Mouse (Mus musculus): ENCODE results near the gene Rpl29. TPM values are rescaled to one million over a fixed set of nuclear protein-coding genes. Genes with fewer than 3 reads are reported as not detected.

Gene Rpl29
- total RNA-seq, 2 experiments from 2014 or later = 253 to 301 TPM

GRCm38 (mm10) chr9:106472321-106472720 lies 43.1 kb downstream of the Rpl29 start:
- H3K27ac ChIP-seq = peak overlapping the region; percentile 96
- no peak for TF ChIP-seq CTCF (IDR thresholded peaks at IDR 0.05)
- intact Hi-C loops (cut with DNase I) = no loop called here
- DNase-seq = peak; percentile 60
- H3K4me3 ChIP-seq = peak overlapping the region; percentile 51

- DNase-seq = peak; percentile 43
- intact Hi-C loops (cut with DNase I) = no loop called here
- H3K4me3 ChIP-seq = peak overlapping the region; percentile 76; the same call in 1 of the 2 replicates
- TF ChIP-seq CTCF (IDR thresholded peaks at IDR 0.05) = no peak
- H3K27ac ChIP-seq = peak overlapping the region; percentile 96
Measured at GRCm38 (mm10) chr9:106473081-106473752, 44.0 kb downstream of the Rpl29 start.

- no peak for DNase-seq
- intact Hi-C loops (cut with DNase I) = no loop called here
- TF ChIP-seq CTCF (IDR thresholded peaks at IDR 0.05) = no peak
- Histone ChIP-seq H3K4me3 (peak overlapping the region; percentile 76), H3K27ac (peak overlapping the region; percentile 96)
Measured at GRCm38 (mm10) chr9:106473753-106474105, 44.5 kb downstream of the Rpl29 start.

GRCm38 (mm10) chr9:106474456-106474855 lies 45.2 kb downstream of the Rpl29 start:
- Histone ChIP-seq H3K27ac (peak overlapping the region; percentile 96), H3K4me3 (peak overlapping the region; percentile 76)
- peak; percentile 83 for DNase-seq
- intact Hi-C loops (cut with DNase I) = no loop called here
- peak; percentile 79 for TF ChIP-seq CTCF (IDR thresholded peaks at IDR 0.05)

GRCm38 (mm10) chr9:106475046-106475445 lies 45.8 kb downstream of the Rpl29 start:
- TF ChIP-seq CTCF (IDR thresholded peaks at IDR 0.05) = no peak
- intact Hi-C loops (cut with DNase I) = loop anchor here (1.0 to 5.0 kb wide), 3 partner anchors 27 to 168 kb away; partner anchors contain the start of gene Dusp7
- H3K4me3 ChIP-seq = peak overlapping the region; percentile 76
- H3K27ac ChIP-seq = peak overlapping the region; percentile 96
- peak; percentile 66 for DNase-seq

GRCm38 (mm10) chr9:106475663-106476001 lies 46.4 kb downstream of the Rpl29 start, which contains the start of gene Rrp9:
Gene Rrp9 (plus strand): TSS chr9:106475963.
- H3K4me3 ChIP-seq = peak within 1 kb of the TSS; percentile 76
- peak within 1 kb of the TSS; percentile 96 for H3K27ac ChIP-seq
- intact Hi-C loops (cut with DNase I) = loop anchor here (1.0 to 5.0 kb wide), 6 partner anchors 27 to 195 kb away; partner anchors contain the start of genes Dusp7, Poc1a and Rpl29
- TF ChIP-seq CTCF (IDR thresholded peaks at IDR 0.05) = no peak
- DNase-seq = peak; percentile 44

- no peak for TF ChIP-seq CTCF (IDR thresholded peaks at IDR 0.05)
- Histone ChIP-seq H3K27ac (peak overlapping the region; percentile 96), H3K4me3 (peak overlapping the region; percentile 76)
- peak; percentile 85 for DNase-seq
- intact Hi-C loops (cut with DNase I) = loop anchor here (2.0 to 5.0 kb wide), 5 partner anchors 47 to 195 kb away; partner anchors contain the start of genes Dusp7, Poc1a and Rpl29
Measured at GRCm38 (mm10) chr9:106476002-106476923, 47.0 kb downstream of the Rpl29 start.

GRCm38 (mm10) chr9:106476924-106477484 lies 47.8 kb downstream of the Rpl29 start, which contains the start of gene Parp3:
Gene Parp3 (minus strand): TSS chr9:106476949.
- intact Hi-C loops (cut with DNase I) = loop anchor here (2.0 to 5.0 kb wide), 5 partner anchors 48 to 196 kb away; partner anchors contain the start of genes Dusp7, Poc1a and Rpl29
- TF ChIP-seq CTCF (IDR thresholded peaks at IDR 0.05) = no peak; the same call in 1 of the 2 replicates
- H3K4me3 ChIP-seq = peak within 1 kb of the TSS; percentile 78
- peak within 1 kb of the TSS; percentile 96 for H3K27ac ChIP-seq
- DNase-seq = peak; percentile 99

GRCm38 (mm10) chr9:106477649-106478048 lies 48.4 kb downstream of the Rpl29 start:
- peak overlapping the region; percentile 94 for H3K27ac ChIP-seq
- intact Hi-C loops (cut with DNase I) = loop anchor here (2.0 to 5.0 kb wide), 5 partner anchors 49 to 197 kb away; partner anchors contain the start of genes Dusp7, Poc1a and Rpl29
- no peak for TF ChIP-seq CTCF (IDR thresholded peaks at IDR 0.05)

GRCm38 (mm10) chr9:106478101-106478500 lies 48.8 kb downstream of the Rpl29 start:
- intact Hi-C loops (cut with DNase I) = loop anchor here (5.0 kb wide), 2 partner anchors 111 to 171 kb away; partner anchors contain the start of gene Dusp7
- peak; percentile 10 for DNase-seq
- no peak for TF ChIP-seq CTCF (IDR thresholded peaks at IDR 0.05)

More at GRCm38 (mm10) chr9:106477649-106478048, 48.4 kb downstream of the Rpl29 start:
- H3K4me3 ChIP-seq = peak overlapping the region; percentile 78
- DNase-seq = no peak

GRCm38 (mm10) chr9:106480541-106480940 lies 51.3 kb downstream of the Rpl29 start:
- peak; percentile 11 for DNase-seq
- intact Hi-C loops (cut with DNase I) = no loop called here
- Histone ChIP-seq H3K27ac (no peak overlapping the region), H3K4me3 (no peak overlapping the region)
- TF ChIP-seq CTCF (IDR thresholded peaks at IDR 0.05) = no peak

More at GRCm38 (mm10) chr9:106478101-106478500, 48.8 kb downstream of the Rpl29 start:
- Histone ChIP-seq H3K4me3 (peak overlapping the region; percentile 78), H3K27ac (no peak overlapping the region)

GRCm38 (mm10) chr9:106481075-106481474 lies 51.8 kb downstream of the Rpl29 start:
- intact Hi-C loops (cut with DNase I) = no loop called here
- DNase-seq = peak; percentile 16
- H3K4me3 ChIP-seq = no peak overlapping the region
- no peak for TF ChIP-seq CTCF (IDR thresholded peaks at IDR 0.05)
- no peak overlapping the region for H3K27ac ChIP-seq

Other genes with a start within 250 kb of the Rpl29 start
- gene Ppm1m, start 229.7 kb upstream of the Rpl29 start, total RNA-seq (2021) = 1 to 10 TPM; 2.1 to 5.2 TPM
- gene Twf2, start 226.3 kb upstream of the Rpl29 start, total RNA-seq (2021) = 100 to 1,000 TPM; 127 to 210 TPM
- under 1 TPM; 0.17 to 0.23 TPM for gene Tlr9, start 206.9 kb upstream of the Rpl29 start, total RNA-seq (2021)
- 100 to 1,000 TPM; 209 to 290 TPM for gene Alas1, start 180.8 kb upstream of the Rpl29 start, total RNA-seq (2021)
- 1 to 10 TPM; 1.4 to 2.1 TPM for gene Poc1a, start 148.4 kb upstream of the Rpl29 start, total RNA-seq (2021)
- gene Dusp7, start 60.8 kb upstream of the Rpl29 start, total RNA-seq (2021) = 10 to 100 TPM; 26.6 to 34.6 TPM
- gene Acy1, start 8.9 kb downstream of the Rpl29 start, total RNA-seq (2021) = 10 to 100 TPM in 1 of 2 experiments, 1 to 10 TPM in 1; 8.2 to 14.9 TPM
- 1 to 10 TPM; 4.8 to 6.1 TPM for gene Abhd14b, start 18.0 kb downstream of the Rpl29 start, total RNA-seq (2021)
- gene Abhd14a, start 18.2 kb downstream of the Rpl29 start, total RNA-seq (2021) = 10 to 100 TPM; 15.9 to 19.8 TPM
- gene Pcbp4, start 23.8 kb downstream of the Rpl29 start, total RNA-seq (2021) = 10 to 100 TPM; 63.8 to 69.0 TPM
- under 1 TPM in 1 of 2 experiments, not detected in 1; 0.15 TPM for gene Gpr62, start 36.5 kb downstream of the Rpl29 start, total RNA-seq (2021)
- gene Rrp9, start 46.5 kb downstream of the Rpl29 start, total RNA-seq (2021) = 10 to 100 TPM; 23.9 to 24.7 TPM
- 10 to 100 TPM; 60.4 to 75.3 TPM for gene Parp3, start 47.5 kb downstream of the Rpl29 start, total RNA-seq (2021)
- not detected for gene Iqcf1, start 70.5 kb downstream of the Rpl29 start, total RNA-seq (2021)
- gene Iqcf5, start 85.1 kb downstream of the Rpl29 start, total RNA-seq (2021) = not detected
- not detected for gene Iqcf3, start 132.2 kb downstream of the Rpl29 start, total RNA-seq (2021)
- not detected for gene Iqcf4, start 141.5 kb downstream of the Rpl29 start, total RNA-seq (2021)
- not detected for gene Iqcf6, start 197.1 kb downstream of the Rpl29 start, total RNA-seq (2021)
- not detected for gene Grm2, start 226.6 kb downstream of the Rpl29 start, total RNA-seq (2021)